Mouse (Mus musculus) cortical plate, adult 2 months (tissue): ENCODE results near the gene Kcnab2.

ENCODE experiments used
- CTCF ChIP-seq: fragments of 200-500 bp; IDR thresholded peaks from 2 replicates; pipeline ENCODE4 v1.5.1; 2011; ENCODE audit warnings: mild to moderate bottlenecking, control low read depth, low read length; ENCODE audit not compliant: insufficient read depth; ENCODE audit errors: extremely low read depth
- POLR2A ChIP-seq: fragments of 200-500 bp; IDR thresholded peaks from 2 replicates; pipeline ENCODE4 v1.6.1; 2011; ENCODE audit warnings: mild to moderate bottlenecking, low read length, control low read depth; ENCODE audit not compliant: insufficient read depth; ENCODE audit errors: extremely low read depth

DNA sequence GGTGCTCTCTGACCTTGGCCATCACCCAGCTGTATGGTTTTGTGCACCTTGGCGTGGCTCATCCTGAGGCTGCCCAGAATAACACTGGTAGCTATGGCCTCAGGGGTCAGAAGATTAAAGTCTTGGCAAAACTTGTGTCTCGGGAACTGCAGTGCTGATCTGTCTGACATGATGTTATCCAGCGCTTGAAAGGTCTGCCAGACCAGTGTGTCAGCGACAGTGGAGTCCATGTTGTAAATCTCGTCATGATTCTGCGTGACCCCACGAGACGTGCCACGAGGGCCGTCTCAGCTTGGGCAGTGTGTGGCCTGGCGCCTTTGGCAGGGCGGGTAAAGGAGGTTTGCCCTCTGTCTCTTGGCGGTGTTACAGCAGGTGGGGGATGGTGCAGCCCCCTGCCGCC, 12.6 kb upstream of the Kcnab2 start:
- TF ChIP-seq CTCF, result no peak
- TF ChIP-seq POLR2A, result no peak
